Mouse (Mus musculus) ovary, postnatal 10 days (tissue): Measurements from ENCODE around the gene Slc25a42.
A peak's percentile ranks its signal among the peaks of the same experiment; 100 is the strongest.
"Not testable (repeated sequence)": the region's sequence is repeated elsewhere in the genome, so short reads cannot be mapped to it uniquely, and the experiment has no call there.

ENCODE experiments used
- DNase-seq: peaks from one replicate; pipeline ENCODE4 v3.0.0; 2022; ENCODE audit warnings: low spot score

The Slc25a42 gene

GRCm38 (mm10) chr8:70212112-70213055 is at the start of gene Slc25a42:
Slc25a42 (minus strand) TSS chr8:70212305.
- DNase-seq, result peak; percentile 82

- DNase-seq, result no peak
These were observed 46.9 kb upstream of the Slc25a42 start for GRCm38 (mm10) chr8:70259043-70259442.

- DNase-seq, result no peak
These were observed 46.5 kb upstream of the Slc25a42 start for GRCm38 (mm10) chr8:70258600-70258999.

- DNase-seq, result no peak
These were observed 45.4 kb upstream of the Slc25a42 start for GRCm38 (mm10) chr8:70257456-70257855.

- no peak for DNase-seq
These were observed 42.5 kb upstream of the Slc25a42 start for GRCm38 (mm10) chr8:70254628-70255027.

GRCm38 (mm10) chr8:70247841-70248240 is 35.7 kb upstream of the Slc25a42 start:
- DNase-seq, result no peak

GRCm38 (mm10) chr8:70246622-70247021 is 34.5 kb upstream of the Slc25a42 start:
- DNase-seq, result no peak

GRCm38 (mm10) chr8:70240642-70241041 is 28.5 kb upstream of the Slc25a42 start:
- no peak for DNase-seq

GRCm38 (mm10) chr8:70237842-70238241 is 25.7 kb upstream of the Slc25a42 start:
- DNase-seq, result no peak

GRCm38 (mm10) chr8:70234781-70235128 is 22.6 kb upstream of the Slc25a42 start:
- DNase-seq, result no peak

- DNase-seq, result peak; percentile 94
These were observed 22.1 kb upstream of the Slc25a42 start, which contains the start of the genes Sugp2 and Armc6 for GRCm38 (mm10) chr8:70234080-70234780. Sugp2 (plus strand) TSS chr8:70234226. Armc6 (minus strand) TSS chr8:70234466.

- no peak for DNase-seq
These were observed 21.5 kb upstream of the Slc25a42 start for GRCm38 (mm10) chr8:70233606-70234005.

GRCm38 (mm10) chr8:70230837-70231236 is 18.7 kb upstream of the Slc25a42 start:
- DNase-seq, result no peak

- no peak for DNase-seq
These were observed 15.9 kb upstream of the Slc25a42 start for GRCm38 (mm10) chr8:70227997-70228396.

GRCm38 (mm10) chr8:70223341-70223740 is 11.2 kb upstream of the Slc25a42 start:
- DNase-seq, result peak; percentile 36

- DNase-seq, result no peak
These were observed 9.9 kb upstream of the Slc25a42 start for GRCm38 (mm10) chr8:70222041-70222440.

- no peak for DNase-seq
These were observed 8.8 kb upstream of the Slc25a42 start for GRCm38 (mm10) chr8:70220911-70221310.

- no peak for DNase-seq
These were observed 8.2 kb upstream of the Slc25a42 start for GRCm38 (mm10) chr8:70220236-70220840.

- DNase-seq, result no peak
These were observed 7.1 kb upstream of the Slc25a42 start for GRCm38 (mm10) chr8:70219107-70219684.

- no peak for DNase-seq
These were observed 5.3 kb upstream of the Slc25a42 start for GRCm38 (mm10) chr8:70217441-70217840.

- no peak for DNase-seq
These were observed 4.5 kb upstream of the Slc25a42 start for GRCm38 (mm10) chr8:70216566-70216965.

- not testable (repeated sequence) for DNase-seq
These were observed 4.1 kb upstream of the Slc25a42 start for GRCm38 (mm10) chr8:70216161-70216560.
